Mouse (Mus musculus) cerebellum, adult 11-12 months (tissue): ENCODE data around the gene Slc44a5.

Source experiments
- DNase-seq: peaks from one replicate; pipeline ENCODE4 v3.0.0; 2022

Slc44a5 gene

DNA sequence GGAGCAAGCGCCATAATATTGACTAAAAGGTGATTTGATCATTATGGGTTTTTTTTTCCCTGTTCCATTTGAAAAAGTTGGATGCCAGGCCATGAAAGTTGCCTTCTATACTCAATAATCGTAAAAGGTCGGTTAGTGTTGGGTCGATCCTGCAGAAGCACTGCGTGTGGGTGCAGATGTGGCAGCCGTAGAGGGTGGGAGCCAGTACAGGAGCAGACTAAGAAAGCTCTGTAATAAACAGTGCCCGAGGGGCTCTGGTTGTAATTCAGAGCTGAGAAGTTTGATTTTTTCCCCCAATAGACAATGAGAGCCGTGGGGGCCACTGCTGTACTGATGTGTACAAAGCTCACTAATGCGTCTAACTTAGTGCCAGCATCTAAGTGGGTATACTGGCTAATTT lies 200.8 kb downstream of the Slc44a5 start:
- no peak for DNase-seq

DNA sequence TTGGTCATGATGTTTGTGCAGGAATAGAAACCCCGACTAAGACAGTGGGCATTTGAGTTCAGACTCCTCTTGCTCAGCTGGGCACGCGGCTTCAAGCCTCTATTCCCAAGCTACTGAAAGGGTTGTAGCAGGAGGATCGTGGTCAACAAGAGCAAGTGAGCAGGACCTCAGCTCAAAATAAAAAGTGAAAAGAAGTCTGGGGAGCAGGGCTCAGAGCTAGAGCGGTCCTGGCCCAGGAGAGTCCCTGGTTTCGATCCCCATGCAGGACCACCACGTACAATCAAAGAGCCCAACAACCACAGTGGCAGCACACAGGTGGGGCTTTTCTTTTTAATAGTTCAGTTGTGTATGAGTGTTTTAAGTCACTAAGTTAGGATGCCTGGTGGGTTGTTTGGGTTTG lies 201.5 kb downstream of the Slc44a5 start:
- DNase-seq: no peak

DNA sequence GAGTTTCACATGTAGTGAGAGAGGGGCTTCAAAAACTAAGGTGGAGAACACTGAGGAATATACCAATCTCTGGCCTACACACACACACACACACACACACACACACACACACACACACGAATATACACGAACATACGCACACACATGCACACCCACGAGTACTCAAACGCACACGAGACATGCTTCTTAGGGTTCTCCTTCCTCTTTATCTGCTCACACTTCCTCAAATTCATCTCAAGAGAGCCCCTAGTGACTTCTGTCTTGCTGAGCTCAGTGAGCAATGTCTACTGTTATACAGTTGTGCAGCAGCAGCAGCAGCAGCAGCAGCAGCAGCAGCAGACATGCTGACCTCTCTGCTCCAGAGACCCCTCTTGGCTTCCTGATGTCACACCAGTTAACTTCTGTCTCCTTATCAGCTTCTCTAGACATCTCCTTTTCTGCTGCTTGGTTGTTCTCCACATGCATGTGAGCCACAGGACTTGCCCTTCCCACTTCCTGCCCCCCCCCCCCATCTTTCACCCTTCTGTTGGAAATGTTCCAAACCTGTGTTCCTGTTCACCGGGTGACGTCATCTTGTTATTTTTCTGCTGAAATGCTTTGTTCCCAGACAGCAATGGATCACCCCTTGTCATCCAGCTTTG lies 204.5 kb downstream of the Slc44a5 start:
- no peak for DNase-seq

DNA sequence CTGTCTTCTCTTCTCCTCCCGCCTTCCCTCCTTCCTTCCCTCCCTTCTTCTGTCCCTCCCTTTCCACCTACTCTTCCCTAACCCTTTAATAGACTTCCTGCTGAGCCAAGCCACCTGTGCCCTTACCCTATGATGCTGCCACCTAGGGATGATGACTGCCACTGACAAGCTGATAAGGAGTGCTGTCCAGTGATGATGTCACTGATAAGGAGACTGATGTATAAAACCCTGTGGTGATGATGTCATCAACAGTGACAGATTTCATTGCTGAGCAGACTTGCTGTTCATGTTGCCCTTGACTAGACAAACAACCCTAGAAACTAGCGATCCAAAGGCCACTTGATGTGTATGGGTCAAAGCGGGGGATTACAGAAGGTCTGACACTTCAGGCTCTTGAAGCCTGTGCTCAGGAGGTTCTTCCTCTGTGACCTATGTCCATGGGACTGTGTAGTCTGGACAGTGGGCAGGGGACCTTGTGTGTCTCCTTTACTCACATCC lies 206.2 kb downstream of the Slc44a5 start:
- DNase-seq: no peak

DNA sequence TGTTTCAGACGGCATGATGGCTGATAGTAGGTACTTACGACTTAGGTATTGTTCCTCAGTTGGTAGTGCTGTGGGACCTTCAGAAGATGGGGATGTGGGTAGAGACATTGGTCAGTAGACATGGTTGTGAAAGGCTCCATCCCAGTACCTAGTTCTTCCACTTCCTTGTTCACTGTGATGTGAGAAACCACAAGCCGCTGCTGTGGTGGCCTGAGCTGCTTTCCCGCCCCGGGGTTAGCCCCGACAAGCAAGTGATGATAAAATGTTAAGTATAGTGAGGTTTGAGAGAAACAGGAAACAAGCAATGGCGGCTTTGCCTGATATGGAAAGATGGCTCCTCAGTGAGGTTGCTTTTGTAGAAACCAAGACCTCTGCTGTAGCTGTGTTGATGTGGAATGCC lies 209.8 kb downstream of the Slc44a5 start:
- DNase-seq: no peak

DNA sequence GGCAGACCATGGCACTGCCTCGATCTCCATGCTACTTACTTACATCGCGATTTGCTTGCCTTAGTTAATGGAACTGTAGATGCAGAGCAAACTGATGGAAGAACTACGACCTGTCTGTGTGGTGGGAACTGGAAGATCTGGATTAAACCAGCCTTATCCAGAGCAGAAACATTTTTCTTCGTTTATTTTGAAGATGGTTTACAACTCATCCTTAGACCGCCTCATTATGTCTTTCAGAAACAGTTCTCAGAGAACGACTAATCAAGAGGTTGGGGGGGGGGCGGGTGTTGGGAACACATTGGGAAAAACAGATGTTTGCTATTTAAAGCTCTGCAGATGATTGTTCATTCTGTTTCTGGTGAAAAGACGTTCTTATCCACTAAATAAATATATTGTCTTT lies 210.7 kb downstream of the Slc44a5 start:
- no peak for DNase-seq

DNA sequence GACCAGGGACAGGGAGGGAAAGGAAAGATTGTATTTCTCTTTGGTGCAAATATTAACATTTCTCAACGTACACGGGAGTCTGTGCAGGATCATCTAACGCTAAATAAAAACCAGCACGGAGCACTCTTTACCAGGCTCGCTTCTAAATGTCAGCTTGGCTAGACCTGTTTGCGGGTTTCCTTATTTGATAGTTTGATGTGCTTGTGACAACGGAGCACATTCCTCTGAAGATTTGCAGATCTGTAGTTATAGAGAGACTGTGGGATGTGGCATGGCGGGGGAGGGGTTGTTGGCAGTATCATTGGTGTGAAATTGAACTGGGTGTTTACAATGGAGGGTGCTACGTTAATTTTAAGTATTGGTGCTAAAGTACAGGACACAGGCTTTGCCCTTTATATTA lies 215.4 kb downstream of the Slc44a5 start:
- DNase-seq: no peak

DNA sequence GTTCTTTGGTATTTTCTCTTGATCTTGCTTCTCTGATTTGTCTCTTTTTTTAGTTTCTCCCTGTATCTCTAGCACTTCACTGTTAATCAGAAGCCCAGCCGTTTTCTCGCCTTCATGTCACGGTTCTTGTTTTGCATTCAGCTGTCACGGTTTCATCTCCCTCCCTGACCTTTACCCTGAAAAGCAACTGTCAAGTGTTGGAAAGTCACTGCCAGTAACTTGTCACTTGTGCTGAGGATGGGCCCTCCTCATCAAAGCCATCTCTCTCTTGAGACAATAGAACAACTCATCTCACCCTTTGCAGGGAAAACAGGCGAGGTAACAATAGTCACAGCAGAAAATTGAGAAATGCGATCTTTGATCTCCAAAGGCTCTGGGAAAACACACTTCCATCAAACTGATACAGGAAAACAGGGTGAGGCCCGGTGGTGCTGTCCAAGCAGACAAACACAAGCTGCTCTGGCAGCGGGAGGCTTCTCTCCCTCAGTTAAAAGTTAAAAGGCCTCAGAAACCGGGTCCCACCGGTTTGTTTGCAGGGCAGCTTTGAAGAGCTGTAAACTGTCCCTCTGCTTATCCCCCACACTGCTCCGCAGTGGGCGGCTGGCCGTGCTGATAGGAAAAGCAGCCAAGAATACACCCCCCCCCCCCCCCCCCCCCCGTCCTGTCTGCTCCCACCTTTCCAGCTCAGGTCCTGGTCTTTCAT lies 219.2 kb downstream of the Slc44a5 start:
- DNase-seq: no peak

DNA sequence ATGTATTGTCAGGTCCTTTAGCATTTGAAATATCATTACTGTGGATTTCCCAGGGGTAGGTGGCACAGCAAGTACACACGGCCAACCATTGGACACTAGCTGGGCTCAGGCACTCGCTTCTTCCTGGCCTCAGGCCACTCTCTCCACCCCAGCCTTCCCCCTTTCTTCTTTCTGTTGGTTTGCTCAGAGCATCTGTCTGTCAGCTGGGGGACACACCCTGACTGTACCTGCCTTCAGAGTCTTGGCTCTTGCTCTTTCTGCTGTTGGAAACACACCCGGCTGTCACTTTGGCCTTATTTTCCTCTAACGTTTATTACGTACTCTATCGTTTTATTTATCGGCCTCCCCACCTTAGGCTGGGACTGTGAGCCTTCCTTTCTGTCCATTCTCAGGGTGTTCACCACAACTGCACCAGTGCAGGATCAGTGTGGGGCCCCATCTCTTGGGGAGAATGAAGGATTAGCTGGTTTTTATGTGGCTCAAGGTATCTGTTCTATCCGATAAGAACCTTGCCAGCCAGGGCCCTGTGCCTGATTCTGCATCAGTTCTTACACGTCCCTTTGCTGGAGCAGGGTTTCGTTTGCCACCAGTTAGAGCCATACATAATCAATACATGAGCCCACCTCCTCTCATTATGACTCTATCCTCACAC lies 220.1 kb downstream of the Slc44a5 start:
- no peak for DNase-seq

DNA sequence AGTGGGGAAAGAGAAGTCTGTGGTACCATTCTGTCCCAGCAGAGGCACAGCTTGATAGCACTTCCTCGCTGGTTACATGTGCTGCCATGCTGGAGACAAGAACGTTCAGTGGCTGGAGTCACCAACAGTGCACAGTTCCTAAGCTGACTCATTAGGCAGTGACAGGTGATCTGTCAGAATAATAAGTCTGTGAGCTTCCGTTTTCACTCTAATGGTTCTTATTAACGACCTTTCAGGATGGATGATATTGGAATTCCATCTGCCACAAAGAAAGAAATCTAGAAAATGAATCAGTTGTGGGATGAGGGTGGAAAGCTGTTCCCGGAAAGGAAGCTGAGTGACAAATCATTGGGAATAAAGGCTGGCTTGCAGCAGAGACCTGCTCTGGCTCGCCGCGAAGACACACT lies 227.2 kb downstream of the Slc44a5 start:
- DNase-seq: no peak

DNA sequence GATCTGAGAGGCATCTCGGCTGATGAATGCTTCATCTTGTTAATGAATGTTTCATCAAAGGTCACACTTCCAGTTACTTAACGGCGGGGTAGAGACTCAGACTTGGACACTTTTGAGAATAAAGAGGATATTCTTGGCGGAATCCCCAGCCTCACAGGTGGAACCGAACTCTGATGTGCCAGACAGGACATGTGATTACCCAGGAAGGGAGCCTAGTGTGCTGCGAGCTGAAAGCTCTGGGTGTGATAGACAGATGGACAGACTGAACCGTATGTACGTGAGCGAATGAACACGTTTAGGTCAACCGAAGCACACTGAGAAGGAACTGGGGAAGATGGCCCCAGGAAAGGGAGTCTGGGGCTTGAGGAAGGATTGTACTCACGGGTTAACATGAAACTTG lies 228.6 kb downstream of the Slc44a5 start:
- no peak for DNase-seq

DNA sequence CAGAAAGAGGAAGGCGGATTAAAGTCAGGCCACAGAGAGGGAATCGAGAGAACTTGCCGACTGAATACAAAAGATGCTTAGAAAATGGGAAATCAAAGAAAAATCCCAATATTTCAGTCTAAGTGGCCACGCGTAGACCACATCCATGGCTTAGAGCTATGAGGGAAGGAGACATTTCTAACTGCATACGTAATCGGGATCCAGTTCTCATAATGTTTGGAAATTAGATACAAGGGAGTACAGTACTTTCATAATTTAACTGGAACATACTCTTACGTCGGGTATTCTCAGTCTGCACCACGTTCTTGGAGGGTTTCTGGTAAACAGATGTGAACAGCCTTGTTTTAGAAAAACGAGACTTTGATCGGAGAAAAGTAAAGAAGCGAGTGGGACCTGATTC lies 229.1 kb downstream of the Slc44a5 start:
- DNase-seq: no peak

DNA sequence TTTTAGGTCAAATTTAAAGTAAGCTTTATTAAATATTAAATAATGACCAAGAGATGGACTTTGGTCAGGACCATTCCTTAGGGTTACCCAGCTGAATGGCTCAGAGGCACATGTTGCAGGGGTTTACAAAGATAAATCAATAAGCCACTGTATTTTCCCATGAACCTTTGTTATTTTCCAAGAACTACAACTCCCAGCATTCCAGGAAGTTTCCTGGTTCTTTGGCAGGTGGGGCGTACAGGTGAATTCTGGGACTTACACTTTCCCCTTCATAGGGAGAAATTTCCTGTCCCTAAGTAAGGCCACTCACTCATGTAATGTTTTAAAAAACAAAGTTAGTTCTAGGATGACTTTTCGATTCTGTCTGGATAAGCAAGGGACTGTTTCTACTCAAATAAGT lies 235.2 kb downstream of the Slc44a5 start:
- no peak for DNase-seq

DNA sequence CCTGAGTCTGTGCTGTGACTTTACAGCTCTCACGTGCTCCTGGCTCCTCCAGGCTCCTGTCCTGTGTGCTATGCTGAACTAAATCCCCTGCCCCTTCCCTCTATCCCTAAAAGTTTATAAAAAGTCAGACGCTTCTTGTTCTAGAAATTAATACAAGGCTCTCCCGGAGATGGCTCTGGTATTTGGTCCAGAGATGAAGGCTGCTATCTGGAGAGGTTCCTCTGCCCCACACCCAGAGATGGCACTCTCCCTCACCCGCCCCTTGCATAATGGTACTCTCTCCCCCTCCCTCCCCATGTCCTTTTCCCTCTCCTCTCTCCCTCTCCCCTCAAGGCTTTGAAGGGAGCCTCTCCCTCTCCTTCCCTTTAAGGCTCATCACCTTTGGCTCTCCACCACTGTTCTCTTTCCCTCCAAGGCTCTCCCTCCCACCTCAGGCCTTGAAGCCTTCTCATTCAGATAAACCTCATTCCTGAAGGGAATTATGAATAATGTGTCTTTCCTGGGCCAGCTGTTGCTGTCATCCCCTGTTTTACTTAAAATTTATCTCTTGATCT lies 236.0 kb downstream of the Slc44a5 start:
- no peak for DNase-seq

DNA sequence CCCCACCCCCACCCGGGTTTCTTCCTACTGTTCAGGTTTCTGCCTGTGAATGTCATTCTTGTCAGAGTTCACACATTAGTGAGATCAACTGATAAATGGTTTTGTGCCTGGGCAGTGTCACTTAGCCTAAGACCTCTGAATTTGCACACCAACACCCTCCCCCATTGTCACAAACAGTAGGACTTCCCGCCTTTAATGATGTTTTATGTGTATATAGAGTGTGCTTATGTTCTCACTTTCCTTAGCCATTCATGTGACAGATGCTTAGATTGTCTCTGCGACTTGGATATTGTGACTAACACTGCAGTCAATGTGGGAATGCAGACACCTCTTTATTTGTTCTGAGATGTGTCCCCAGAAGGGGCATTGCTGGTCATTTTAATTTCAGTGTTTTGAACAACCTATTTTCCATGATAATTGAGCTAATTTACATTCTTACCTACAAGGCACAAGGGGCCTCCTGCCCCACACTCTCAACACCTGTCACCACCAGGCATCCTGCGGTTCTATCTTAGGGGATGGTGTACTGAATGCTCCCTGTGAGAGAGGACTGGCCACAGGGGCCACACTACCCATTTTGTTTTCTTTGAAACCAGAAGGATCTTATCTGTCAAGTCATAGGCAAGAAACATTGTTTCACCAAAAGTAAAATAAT lies 236.7 kb downstream of the Slc44a5 start:
- no peak for DNase-seq

DNA sequence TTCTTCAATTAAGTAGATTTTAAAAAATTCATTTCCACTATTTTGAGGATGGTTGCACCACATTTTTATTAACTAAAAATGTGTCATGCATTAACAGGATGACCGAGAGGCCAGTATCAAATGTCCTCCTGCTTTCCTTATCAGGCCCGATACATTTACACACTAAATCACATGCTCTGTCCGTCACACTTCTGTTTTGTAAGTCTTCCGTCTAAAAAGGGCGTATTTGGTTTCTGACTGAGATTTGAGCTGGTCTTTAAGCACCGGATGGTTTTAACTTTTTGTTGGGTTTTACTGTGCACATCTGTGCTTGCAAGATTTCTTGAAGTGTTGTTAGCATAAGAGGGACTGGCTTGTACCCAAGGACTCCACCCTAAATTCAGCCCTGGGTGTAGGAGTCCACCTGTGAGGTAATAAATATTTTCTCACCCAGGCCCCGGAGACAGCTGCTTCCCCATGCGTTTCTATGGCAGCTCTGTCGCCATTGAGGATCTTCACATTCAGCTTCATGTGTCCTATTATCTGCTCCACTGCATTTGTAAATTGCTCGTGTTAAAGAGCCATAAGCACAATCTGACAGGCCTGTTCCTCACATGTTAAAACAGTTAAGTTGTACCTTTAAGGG lies 237.3 kb downstream of the Slc44a5 start:
- DNase-seq: no peak

DNA sequence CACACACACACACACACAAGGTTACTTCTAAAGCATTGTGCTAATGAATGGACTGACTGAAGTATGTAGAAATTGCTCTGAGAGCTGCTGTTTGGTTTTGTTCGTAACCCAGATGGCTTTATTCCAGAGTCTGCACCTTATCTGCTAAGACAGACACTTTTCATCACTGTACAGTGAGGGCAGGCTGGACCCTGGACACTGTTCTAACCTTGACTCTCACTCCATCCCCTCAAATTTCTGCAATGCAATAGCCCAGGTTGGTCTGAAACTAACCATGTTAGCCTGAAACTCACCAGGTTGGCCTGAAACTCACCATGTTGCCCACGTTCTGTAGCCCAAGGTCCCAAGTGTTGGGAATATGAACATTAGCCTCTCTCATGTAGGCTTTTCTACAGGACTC lies 239.3 kb downstream of the Slc44a5 start:
- no peak for DNase-seq

DNA sequence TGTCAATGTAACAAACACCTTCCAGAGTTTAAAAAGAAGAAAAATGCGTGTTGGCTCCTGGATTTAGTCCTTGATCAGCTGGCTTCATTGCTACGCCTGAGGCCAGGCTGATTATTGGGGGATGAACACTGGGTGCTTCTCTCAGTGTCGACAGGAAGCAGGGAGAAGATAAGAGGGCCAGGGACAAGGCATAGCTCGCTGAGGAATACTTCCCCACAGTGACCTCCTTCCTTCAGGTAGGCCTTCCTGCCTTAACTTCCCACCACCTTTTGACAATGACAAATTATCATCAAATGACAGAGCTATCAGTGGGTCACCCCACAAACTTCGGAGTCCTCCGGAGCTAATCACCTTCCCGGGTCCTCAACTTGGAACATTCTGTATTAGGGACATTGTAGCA lies 242.1 kb downstream of the Slc44a5 start:
- no peak for DNase-seq

DNA sequence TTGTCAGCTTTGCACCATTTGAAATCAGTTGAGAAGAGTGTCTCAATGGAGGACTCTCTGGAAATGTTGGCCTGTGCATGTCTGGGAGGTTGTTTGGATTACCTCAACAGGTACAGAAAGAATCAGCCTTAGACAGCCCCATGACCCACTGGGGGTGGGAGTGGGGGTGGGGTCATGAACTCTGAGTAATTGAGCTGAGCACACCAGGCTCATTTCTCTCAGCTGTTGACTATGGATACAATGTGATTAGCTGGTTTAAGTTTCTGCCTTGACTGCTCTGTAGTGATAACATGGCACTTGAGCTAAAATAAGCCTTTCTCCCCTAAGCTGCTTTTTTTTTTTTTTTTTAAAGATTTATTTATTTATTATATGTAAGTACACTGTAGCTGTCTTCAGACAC lies 242.5 kb downstream of the Slc44a5 start:
- no peak for DNase-seq

DNA sequence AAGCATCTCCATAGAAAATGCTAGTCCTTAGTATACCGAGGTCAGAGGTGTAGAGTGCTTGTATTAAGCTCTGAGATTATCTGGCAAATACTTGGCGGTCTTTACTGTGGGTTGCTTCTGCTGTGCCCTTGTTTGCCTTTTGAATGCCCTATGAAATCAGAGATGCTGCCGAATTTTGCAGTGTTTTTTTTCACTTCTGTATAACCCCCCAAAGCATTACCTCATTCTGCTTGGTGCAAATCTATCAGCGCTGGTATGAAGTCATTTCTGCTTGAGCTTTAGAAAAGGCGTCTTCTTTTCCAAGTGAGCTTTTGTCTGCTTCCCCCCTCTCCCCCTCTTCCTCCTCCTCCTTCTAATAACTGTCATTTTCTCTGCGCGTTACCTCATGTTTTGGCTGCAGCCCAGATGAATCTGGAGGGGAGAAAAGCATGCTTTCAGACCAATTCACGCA lies 248.9 kb downstream of the Slc44a5 start:
- no peak for DNase-seq

DNA sequence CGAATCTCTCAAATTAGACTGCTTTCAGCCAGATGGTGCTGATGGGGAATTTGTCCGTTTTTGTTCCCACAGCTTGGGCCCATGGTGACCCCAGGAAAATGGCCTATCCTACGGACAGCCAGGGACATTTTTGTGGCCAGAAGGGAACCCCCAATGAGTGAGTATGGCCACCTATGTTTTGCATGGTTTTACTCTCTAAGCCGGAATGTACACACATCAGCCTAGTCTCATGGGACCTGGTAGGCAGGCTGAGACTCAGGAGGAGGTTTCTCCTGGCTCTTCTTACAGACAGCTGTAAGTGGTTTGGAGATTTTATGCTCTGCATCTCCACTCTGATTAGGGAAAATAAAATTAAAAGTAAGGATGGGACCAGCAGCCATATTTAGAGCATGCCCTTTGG lies 249.5 kb downstream of the Slc44a5 start:
- DNase-seq: no peak

DNA sequence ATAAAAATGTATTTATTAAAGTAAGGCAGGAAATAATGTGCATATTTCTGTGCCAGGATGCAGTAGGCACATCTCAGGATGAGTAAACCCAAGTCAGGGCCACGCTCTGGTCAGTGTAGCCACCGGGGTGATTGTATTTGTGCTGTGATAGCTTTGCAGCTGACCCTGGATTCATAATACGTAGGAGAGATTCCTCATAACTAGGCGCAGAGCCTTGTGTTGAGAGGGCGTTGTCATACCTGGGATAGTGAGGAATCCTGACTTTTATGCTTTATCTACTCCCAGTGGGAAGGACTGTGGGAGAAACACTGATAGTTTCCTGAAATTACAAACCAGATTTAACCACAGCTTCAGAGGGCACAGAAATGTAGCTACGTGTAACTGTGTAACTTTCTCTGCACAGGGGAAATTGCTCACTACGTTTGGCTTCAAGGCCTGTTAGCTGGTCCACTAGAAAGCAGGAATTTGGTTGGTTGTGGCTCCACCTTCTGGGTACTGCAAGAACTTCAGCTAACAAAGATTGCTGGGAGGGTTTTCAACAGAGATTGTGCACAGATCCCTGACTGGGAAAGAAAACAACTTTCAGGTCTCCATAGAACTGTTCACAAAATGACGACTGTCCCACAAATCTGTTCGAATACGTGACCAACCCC lies 253.0 kb downstream of the Slc44a5 start:
- DNase-seq: peak; percentile 32
